ENCODE assay signal across 8 mouse cellular contexts in the genomic region with DNA sequence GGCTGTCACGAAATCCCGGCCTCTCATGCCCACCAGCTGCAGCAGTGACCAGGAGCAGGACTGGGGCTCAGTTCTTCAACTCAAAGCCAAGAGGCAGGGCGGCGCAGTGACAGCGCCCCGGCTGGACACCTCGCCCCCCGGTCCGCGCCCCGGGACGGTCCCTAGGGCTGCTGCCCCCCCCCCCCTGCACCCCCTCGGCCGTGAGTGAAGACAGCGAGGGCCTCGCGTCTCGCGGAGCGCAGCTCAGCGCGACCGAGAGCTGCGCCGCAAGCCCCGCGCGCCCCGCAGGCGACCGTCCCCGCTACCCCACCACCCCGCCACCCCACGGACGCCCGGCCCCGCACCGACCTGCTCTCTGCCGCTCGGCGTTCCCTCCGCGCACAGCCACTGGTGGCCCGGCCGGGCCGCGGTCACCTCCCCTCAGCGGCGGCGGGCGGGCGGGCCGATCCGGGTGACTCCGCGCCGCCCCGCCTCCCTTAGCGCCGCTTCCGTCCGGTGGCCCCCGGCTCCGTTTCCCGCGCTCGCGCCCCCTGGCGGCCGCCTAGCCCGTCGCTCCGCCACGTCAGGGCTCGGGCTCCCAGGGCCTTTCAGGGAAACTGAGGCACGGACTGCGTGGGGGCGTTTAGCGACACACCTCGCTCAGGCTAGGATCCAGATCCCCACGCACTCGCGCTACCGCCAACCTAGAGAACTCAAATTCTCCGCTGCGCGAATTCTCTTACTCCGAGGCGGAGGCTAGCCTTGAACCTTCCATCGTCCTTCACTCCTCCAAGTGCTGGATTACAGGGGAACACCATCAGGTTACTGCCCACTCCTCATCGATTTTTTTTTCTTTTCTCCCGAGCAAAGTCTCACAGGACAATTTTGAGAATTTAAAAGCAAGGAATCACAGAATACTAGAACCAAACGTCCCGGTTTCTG. TPM values are rescaled to one million over a fixed set of nuclear protein-coding genes. Genes with fewer than 3 reads are reported as not detected.
DNase-seq lines count a peak whose midpoint lies in the region; ATAC-seq and TF ChIP-seq lines count a peak whose summit lies in the region.

A gene (minus strand): TSS at position 423 of the 921 bp plus-strand sequence.

- peak within 1 kb of the TSS; percentile 77 for H3K9ac ChIP-seq in hindbrain, postnatal 0 days (replicated peaks; ENCODE audit: low read length)

- 5% methylated on average over 55 of the region's 94 CpGs for WGBS in hindbrain, postnatal 0 days

- peak; percentile 94 for ATAC-seq in hindbrain, postnatal 0 days
- peak; percentile 91 for ATAC-seq in megakaryocyte, adult 5-6 weeks (ENCODE audit: poor library complexity, severe bottlenecking)

- peak; percentile 80 for DNase-seq in adipocyte (ENCODE audit: low spot score)
- peak; percentile 96 for DNase-seq in gastrocnemius, postnatal 10 days
- peak; percentile 87 for DNase-seq in hindbrain, postnatal 0 days (ENCODE audit: low spot score)
- DNase-seq in left cerebral cortex, adult 8-10 months (ENCODE audit: low spot score in 2 of 2), result peak; percentile 39 to 66
- DNase-seq in right cerebral cortex, adult 18-20 months, result peak; percentile 79
- peak; percentile 85 for DNase-seq in urinary bladder, adult 2 months (ENCODE audit: low spot score)

- no peaks in the 10 kb centered on the region for H3K36me3 ChIP-seq in hindbrain, postnatal 0 days (ENCODE audit: insufficient read depth, low read length)

- peak; percentile 29 for TF ChIP-seq CTCF in cortical plate, adult 2 months (IDR thresholded peaks at IDR 0.05; ENCODE audit: extremely low read depth, insufficient read depth, low read length)
- peak; percentile 67 for TF ChIP-seq CTCF in hindbrain, postnatal 0 days (IDR thresholded peaks at IDR 0.05; ENCODE audit: low read depth)

- H3K4me3 ChIP-seq in cortical plate, adult 2 months (ENCODE audit: insufficient read depth, low read length), result peak within 1 kb of the TSS; percentile 46
- H3K4me3 ChIP-seq in hindbrain, postnatal 0 days (ENCODE audit: low read length), result peak within 1 kb of the TSS; percentile 77

- H3K27ac ChIP-seq in cortical plate, adult 2 months (ENCODE audit: insufficient read depth, low read length), result peak within 1 kb of the TSS; percentile 10; the same call in 1 of the 2 replicates
- H3K27ac ChIP-seq in hindbrain, postnatal 0 days, result peak within 1 kb of the TSS; percentile 73; the same call in 1 of the 2 replicates

- no peaks in the 10 kb centered on the region for H3K27me3 ChIP-seq in hindbrain, postnatal 0 days (ENCODE audit: insufficient read depth, low read length)

- peaks cover 11% of the 10 kb centered on the region for H3K4me1 ChIP-seq in cortical plate, adult 2 months (ENCODE audit: control insufficient read depth, insufficient read depth, low read length)
- H3K4me1 ChIP-seq in hindbrain, postnatal 0 days (ENCODE audit: insufficient read depth, low read length), result no peaks in the 10 kb centered on the region

- TF ChIP-seq POLR2A in cortical plate, adult 2 months (IDR thresholded peaks at IDR 0.05; ENCODE audit: extremely low read depth, insufficient read depth, low read length), result no peak

- no peaks in the 10 kb centered on the region for H3K9me3 ChIP-seq in hindbrain, postnatal 0 days (ENCODE audit: low read length)

- H3K4me2 ChIP-seq in hindbrain, postnatal 0 days (ENCODE audit: low read depth, low read length), result peak within 1 kb of the TSS; percentile 76

RNA-seq across cellular contexts. Expression of the gene that starts here (rescaled TPM):
- polyA plus RNA-seq in cortical plate, adult 2 months (2012; rRNA removed), result 11.4 and 11.5 TPM in 2 replicates
- 10 to 100 TPM; 12.8 to 16.3 TPM for total RNA-seq in gastrocnemius, postnatal 10 days (2021)
- 12.8 and 13.3 TPM in 2 replicates for total RNA-seq in hindbrain, postnatal 0 days (2014; rRNA removed)
- 6.5 and 7.1 TPM in 2 replicates for polyA plus RNA-seq in hindbrain, postnatal 0 days (2015; fragmentation: Nextera tagmentation; extraction: Ambion mirVana)
- total RNA-seq in left cerebral cortex, adult 8-10 months (2022), result 10 to 100 TPM; 12.7 to 15.6 (median 14.8) TPM
- 5.4 and 7.2 TPM in 2 replicates for total RNA-seq in megakaryocyte, adult 5-6 weeks (2015)
- 9.7 and 11.1 TPM in 2 replicates for total RNA-seq in megakaryocyte, adult 5-6 weeks (2017)
- 33.7 and 34.7 TPM in 2 replicates for polyA plus RNA-seq in urinary bladder, adult 2 months (2012; rRNA removed)

Comparison
In these comparisons a context has a peak if more than half of its experiments do, and no peak if none do; other contexts are left out.
1. Peak in every context shown above with its lines: DNase-seq, ATAC-seq, H3K4me3 ChIP-seq and H3K27ac ChIP-seq.